Mouse (Mus musculus): ENCODE results near the gene P2ry1. TPM values are rescaled to one million over a fixed set of nuclear protein-coding genes. Genes with fewer than 3 reads are reported as not detected.

P2ry1 gene
- polyA plus RNA-seq (2012; rRNA removed) = 5.4 and 5.7 TPM in 2 replicates

DNA sequence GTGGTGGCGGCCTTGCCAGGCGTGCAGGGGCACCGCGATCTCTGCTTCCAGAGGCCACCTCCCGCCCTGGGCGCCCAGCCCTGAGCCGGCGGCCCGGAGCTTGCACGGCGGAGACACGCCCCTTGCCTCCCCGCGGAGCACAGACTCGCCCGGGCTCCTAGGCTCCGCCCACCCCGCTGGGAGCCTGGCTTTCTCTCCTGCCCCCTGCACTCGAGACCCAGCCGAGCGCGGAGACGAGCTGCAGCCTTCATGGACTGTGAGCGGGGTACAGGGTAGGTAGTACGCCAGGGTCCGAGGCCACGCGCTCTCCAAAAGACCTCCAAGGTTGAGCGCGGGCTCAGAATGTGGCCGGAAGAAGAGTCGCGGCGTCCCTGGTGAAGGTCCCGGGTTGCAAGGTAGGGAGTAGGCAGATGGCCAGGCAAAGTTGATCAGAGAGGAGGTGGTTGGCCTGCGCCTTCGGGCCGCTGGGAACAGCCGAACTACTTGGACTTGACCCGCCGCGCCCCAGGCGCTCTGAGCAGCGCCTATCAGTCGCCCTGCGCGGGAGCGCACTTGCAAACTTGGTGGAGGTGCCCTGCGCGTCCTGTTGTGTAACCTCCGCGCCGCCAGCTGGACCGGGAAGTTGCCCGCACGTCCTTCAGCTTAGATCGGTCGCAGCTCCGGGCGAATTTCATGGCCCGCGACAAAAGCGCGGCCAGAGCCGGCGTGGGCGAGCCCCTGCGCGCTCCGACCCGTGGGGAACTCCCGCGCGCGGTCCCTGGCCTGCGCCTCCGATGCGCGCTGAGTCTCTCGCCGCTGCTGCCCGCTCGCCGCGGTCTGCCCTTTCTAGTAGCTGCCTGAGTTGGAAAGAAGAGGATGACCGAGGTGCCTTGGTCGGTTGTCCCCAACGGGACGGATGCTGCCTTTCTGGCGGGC lies at the start of gene P2ry1:
TSS of gene P2ry1 (plus strand) at position 209 of the 915 bp plus-strand sequence.

